Mouse (Mus musculus): ENCODE measurements around the gene Baiap3. TPM values are rescaled to one million over a fixed set of nuclear protein-coding genes. Genes with fewer than 3 reads are reported as not detected.
"Not testable (repeated sequence)": the region's sequence is repeated elsewhere in the genome, so short reads cannot be mapped to it uniquely, and the experiment has no call there.

Gene Baiap3
- polyA plus RNA-seq, 1 experiment from 2014 or later: 2.3 TPM

- Histone ChIP-seq H3K9me3 (ENCODE audit: control insufficient read depth, low read depth, low read length) (no peaks in the 10 kb centered on the region), H3K4me1 (ENCODE audit: control insufficient read depth, insufficient read depth, low read length) (peaks cover 4% of the 10 kb centered on the region; the same call in 1 of the 2 replicates), H3K36me3 (ENCODE audit: control insufficient read depth, insufficient read depth, low read length) (peaks cover 6% of the 10 kb centered on the region), H3K9ac (replicated peaks; ENCODE audit: low read depth, low read length) (no peak overlapping the region), H3K4me3 (ENCODE audit: low read depth, low read length) (no peak overlapping the region), H3K27ac (ENCODE audit: low read length) (no peak overlapping the region), H3K27me3 (ENCODE audit: control insufficient read depth, insufficient read depth, low read length) (no peaks in the 10 kb centered on the region), H3K4me2 (replicated peaks; ENCODE audit: low read depth, low read length) (peak overlapping the region; percentile 24; the same call in 1 of the 2 replicates)
- 50% methylated on average over 6 of the region's 6 CpGs for WGBS
- ATAC-seq (ENCODE audit: insufficient number of reproducible peaks, insufficient read depth, low FRiP score, low read depth): no peak
Measured at GRCm38 (mm10) chr17:25222951-25223601, 33.1 kb downstream of the Baiap3 start.

GRCm38 (mm10) chr17:25222504-25222940 is 33.6 kb downstream of the Baiap3 start:
- not testable (repeated sequence) for H3K4me3 ChIP-seq (ENCODE audit: low read depth, low read length); H3K4me1 ChIP-seq (ENCODE audit: control insufficient read depth, insufficient read depth, low read length); H3K27me3 ChIP-seq (ENCODE audit: control insufficient read depth, insufficient read depth, low read length); H3K36me3 ChIP-seq (ENCODE audit: control insufficient read depth, insufficient read depth, low read length); H3K9ac ChIP-seq (replicated peaks; ENCODE audit: low read depth, low read length); H3K27ac ChIP-seq (ENCODE audit: low read length); H3K9me3 ChIP-seq (ENCODE audit: control insufficient read depth, low read depth, low read length)
- 15% methylated on average over 14 of the region's 28 CpGs for WGBS
- peak; percentile 85 for ATAC-seq (ENCODE audit: insufficient number of reproducible peaks, insufficient read depth, low FRiP score, low read depth)
- peak overlapping the region; percentile 61 for H3K4me2 ChIP-seq (replicated peaks; ENCODE audit: low read depth, low read length)

GRCm38 (mm10) chr17:25221821-25222503 is 34.2 kb downstream of the Baiap3 start:
- Histone ChIP-seq H3K4me2 (replicated peaks; ENCODE audit: low read depth, low read length) (peak overlapping the region; percentile 61), H3K4me3 (ENCODE audit: low read depth, low read length) (peak overlapping the region; percentile 35), H3K4me1 (ENCODE audit: control insufficient read depth, insufficient read depth, low read length) (peaks cover 4% of the 10 kb centered on the region; the same call in 1 of the 2 replicates), H3K27ac (ENCODE audit: low read length) (no peak overlapping the region; the same call in 1 of the 2 replicates), H3K36me3 (ENCODE audit: control insufficient read depth, insufficient read depth, low read length) (peaks cover 10% of the 10 kb centered on the region), H3K9me3 (ENCODE audit: control insufficient read depth, low read depth, low read length) (no peaks in the 10 kb centered on the region), H3K9ac (replicated peaks; ENCODE audit: low read depth, low read length) (no peak overlapping the region), H3K27me3 (ENCODE audit: control insufficient read depth, insufficient read depth, low read length) (no peaks in the 10 kb centered on the region)
- WGBS: 2% methylated on average over 19 of the region's 30 CpGs
- ATAC-seq (ENCODE audit: insufficient number of reproducible peaks, insufficient read depth, low FRiP score, low read depth): peak; percentile 83

- no peaks in the 10 kb centered on the region for H3K27me3 ChIP-seq (ENCODE audit: control insufficient read depth, insufficient read depth, low read length)
- H3K27ac ChIP-seq (ENCODE audit: low read length): no peak overlapping the region
- no peak overlapping the region for H3K4me3 ChIP-seq (ENCODE audit: low read depth, low read length)
- no peak overlapping the region for H3K4me2 ChIP-seq (replicated peaks; ENCODE audit: low read depth, low read length)
- peaks cover 15% of the 10 kb centered on the region for H3K36me3 ChIP-seq (ENCODE audit: control insufficient read depth, insufficient read depth, low read length)
- WGBS: 95% methylated on average over 1 of the region's 1 CpGs
- peaks cover 4% of the 10 kb centered on the region; the same call in 1 of the 2 replicates for H3K4me1 ChIP-seq (ENCODE audit: control insufficient read depth, insufficient read depth, low read length)
- no peak for ATAC-seq (ENCODE audit: insufficient number of reproducible peaks, insufficient read depth, low FRiP score, low read depth)
- H3K9me3 ChIP-seq (ENCODE audit: control insufficient read depth, low read depth, low read length): no peaks in the 10 kb centered on the region
- no peak overlapping the region for H3K9ac ChIP-seq (replicated peaks; ENCODE audit: low read depth, low read length)
Measured at GRCm38 (mm10) chr17:25220746-25221145, 35.4 kb downstream of the Baiap3 start.

GRCm38 (mm10) chr17:25219492-25220295 is 36.5 kb downstream of the Baiap3 start:
- Histone ChIP-seq H3K4me2 (replicated peaks; ENCODE audit: low read depth, low read length) (no peak overlapping the region), H3K9me3 (ENCODE audit: control insufficient read depth, low read depth, low read length) (no peaks in the 10 kb centered on the region), H3K4me3 (ENCODE audit: low read depth, low read length) (no peak overlapping the region), H3K36me3 (ENCODE audit: control insufficient read depth, insufficient read depth, low read length) (peaks cover 20% of the 10 kb centered on the region), H3K4me1 (ENCODE audit: control insufficient read depth, insufficient read depth, low read length) (peaks cover 4% of the 10 kb centered on the region; the same call in 1 of the 2 replicates), H3K9ac (replicated peaks; ENCODE audit: low read depth, low read length) (no peak overlapping the region), H3K27ac (ENCODE audit: low read length) (no peak overlapping the region), H3K27me3 (ENCODE audit: control insufficient read depth, insufficient read depth, low read length) (no peaks in the 10 kb centered on the region)
- no peak for ATAC-seq (ENCODE audit: insufficient number of reproducible peaks, insufficient read depth, low FRiP score, low read depth)
- WGBS: 93% methylated on average over 15 of the region's 15 CpGs

- Histone ChIP-seq H3K36me3 (ENCODE audit: control insufficient read depth, insufficient read depth, low read length) (peaks cover 23% of the 10 kb centered on the region), H3K27ac (ENCODE audit: low read length) (no peak overlapping the region), H3K9me3 (ENCODE audit: control insufficient read depth, low read depth, low read length) (no peaks in the 10 kb centered on the region), H3K27me3 (ENCODE audit: control insufficient read depth, insufficient read depth, low read length) (no peaks in the 10 kb centered on the region), H3K4me3 (ENCODE audit: low read depth, low read length) (no peak overlapping the region), H3K4me2 (replicated peaks; ENCODE audit: low read depth, low read length) (no peak overlapping the region), H3K9ac (replicated peaks; ENCODE audit: low read depth, low read length) (no peak overlapping the region), H3K4me1 (ENCODE audit: control insufficient read depth, insufficient read depth, low read length) (peaks cover 4% of the 10 kb centered on the region; the same call in 1 of the 2 replicates)
- 90% methylated on average over 9 of the region's 9 CpGs for WGBS
- no peak for ATAC-seq (ENCODE audit: insufficient number of reproducible peaks, insufficient read depth, low FRiP score, low read depth)
Measured at GRCm38 (mm10) chr17:25218967-25219366, 37.2 kb downstream of the Baiap3 start.

- Histone ChIP-seq H3K27me3 (ENCODE audit: control insufficient read depth, insufficient read depth, low read length) (no peaks in the 10 kb centered on the region), H3K4me2 (replicated peaks; ENCODE audit: low read depth, low read length) (no peak overlapping the region), H3K4me3 (ENCODE audit: low read depth, low read length) (no peak overlapping the region), H3K9me3 (ENCODE audit: control insufficient read depth, low read depth, low read length) (no peaks in the 10 kb centered on the region), H3K36me3 (ENCODE audit: control insufficient read depth, insufficient read depth, low read length) (peaks cover 38% of the 10 kb centered on the region), H3K27ac (ENCODE audit: low read length) (no peak overlapping the region), H3K9ac (replicated peaks; ENCODE audit: low read depth, low read length) (no peak overlapping the region), H3K4me1 (ENCODE audit: control insufficient read depth, insufficient read depth, low read length) (no peaks in the 10 kb centered on the region)
- ATAC-seq (ENCODE audit: insufficient number of reproducible peaks, insufficient read depth, low FRiP score, low read depth): no peak
- 82% methylated on average over 3 of the region's 3 CpGs for WGBS
Measured at GRCm38 (mm10) chr17:25215431-25215830, 40.7 kb downstream of the Baiap3 start.

- Histone ChIP-seq H3K9me3 (ENCODE audit: control insufficient read depth, low read depth, low read length) (no peaks in the 10 kb centered on the region), H3K36me3 (ENCODE audit: control insufficient read depth, insufficient read depth, low read length) (peaks cover 58% of the 10 kb centered on the region), H3K27me3 (ENCODE audit: control insufficient read depth, insufficient read depth, low read length) (no peaks in the 10 kb centered on the region), H3K4me2 (replicated peaks; ENCODE audit: low read depth, low read length) (no peak overlapping the region), H3K9ac (replicated peaks; ENCODE audit: low read depth, low read length) (no peak overlapping the region), H3K27ac (ENCODE audit: low read length) (no peak overlapping the region), H3K4me1 (ENCODE audit: control insufficient read depth, insufficient read depth, low read length) (no peaks in the 10 kb centered on the region), H3K4me3 (ENCODE audit: low read depth, low read length) (no peak overlapping the region)
- 88% methylated on average over 4 of the region's 4 CpGs for WGBS
- no peak for ATAC-seq (ENCODE audit: insufficient number of reproducible peaks, insufficient read depth, low FRiP score, low read depth)
Measured at GRCm38 (mm10) chr17:25211705-25212104, 44.5 kb downstream of the Baiap3 start.
